Mouse (Mus musculus) liver, postnatal 0 days (tissue): ENCODE data around the gene Ptprg.

Experiments
- CTCF ChIP-seq: sonication (generic); IDR thresholded peaks from 2 replicates; pipeline ENCODE4 v1.5.1; 2016; ENCODE audit warnings: antibody characterized with exemption, low read depth
- EP300 ChIP-seq: IDR thresholded peaks from 2 replicates; pipeline ENCODE4 v1.6.1; 2016; ENCODE audit warnings: antibody characterized with exemption, low read depth, mild to moderate bottlenecking

- TF ChIP-seq CTCF = no peak
- no peak for TF ChIP-seq EP300
Observed at GRCm38 (mm10) chr14:11874266-11874665, 320.9 kb downstream of the Ptprg start.
